Mouse (Mus musculus) splenic B cell, adult 2 months (primary cell): ENCODE data around the gene Nfkbil1.

Experiments
- DNase-seq: peaks from one replicate; pipeline ENCODE4 v3.0.0-alpha.2; 2011; ENCODE audit warnings: low read depth, low spot score
- H3K27me3 ChIP-seq: 2 replicates; pipeline ENCODE4 v1.6.1; 2012; ENCODE audit warnings: mild to moderate bottlenecking, low read length, moderate library complexity, mixed read lengths; ENCODE audit not compliant: control insufficient read depth, poor library complexity, insufficient read depth, severe bottlenecking
- H3K36me3 ChIP-seq: 2 replicates; pipeline ENCODE4 v1.6.1; 2012; ENCODE audit warnings: mild to moderate bottlenecking, low read length, moderate library complexity, mixed read lengths; ENCODE audit not compliant: control insufficient read depth, poor library complexity, insufficient read depth, severe bottlenecking

The Nfkbil1 gene

GRCm38 (mm10) chr17:35258492-35259478 lies 23.2 kb upstream of the Nfkbil1 start:
- peak; percentile 96 for DNase-seq
- no peaks in the 10 kb centered on the region for H3K27me3 ChIP-seq
- H3K36me3 ChIP-seq = peaks cover 5% of the 10 kb centered on the region

GRCm38 (mm10) chr17:35257824-35258491 lies 22.4 kb upstream of the Nfkbil1 start:
- Histone ChIP-seq H3K36me3 (peaks cover 6% of the 10 kb centered on the region), H3K27me3 (no peaks in the 10 kb centered on the region)
- DNase-seq = peak; percentile 96

GRCm38 (mm10) chr17:35257378-35257777 lies 21.8 kb upstream of the Nfkbil1 start:
- no peak for DNase-seq
- Histone ChIP-seq H3K27me3 (no peaks in the 10 kb centered on the region), H3K36me3 (peaks cover 11% of the 10 kb centered on the region)

- Histone ChIP-seq H3K27me3 (no peaks in the 10 kb centered on the region), H3K36me3 (peaks cover 14% of the 10 kb centered on the region)
- DNase-seq = no peak
Measured at GRCm38 (mm10) chr17:35255704-35256103, 20.1 kb upstream of the Nfkbil1 start.

- DNase-seq = no peak
- Histone ChIP-seq H3K27me3 (no peaks in the 10 kb centered on the region), H3K36me3 (peaks cover 17% of the 10 kb centered on the region)
Measured at GRCm38 (mm10) chr17:35255301-35255700, 19.7 kb upstream of the Nfkbil1 start.

GRCm38 (mm10) chr17:35254241-35255098 lies 18.9 kb upstream of the Nfkbil1 start:
- H3K36me3 ChIP-seq = peaks cover 21% of the 10 kb centered on the region
- DNase-seq = peak; percentile 82
- H3K27me3 ChIP-seq = no peaks in the 10 kb centered on the region

- Histone ChIP-seq H3K27me3 (no peaks in the 10 kb centered on the region), H3K36me3 (peaks cover 28% of the 10 kb centered on the region)
- DNase-seq = no peak
Measured at GRCm38 (mm10) chr17:35253293-35254093, 17.9 kb upstream of the Nfkbil1 start.

GRCm38 (mm10) chr17:35252619-35253292 lies 17.2 kb upstream of the Nfkbil1 start:
- DNase-seq = no peak
- H3K36me3 ChIP-seq = peaks cover 31% of the 10 kb centered on the region
- no peaks in the 10 kb centered on the region for H3K27me3 ChIP-seq

GRCm38 (mm10) chr17:35251981-35252380 lies 16.4 kb upstream of the Nfkbil1 start:
- no peak for DNase-seq
- Histone ChIP-seq H3K27me3 (no peaks in the 10 kb centered on the region), H3K36me3 (peaks cover 35% of the 10 kb centered on the region)

GRCm38 (mm10) chr17:35251162-35251719 lies 15.6 kb upstream of the Nfkbil1 start:
- Histone ChIP-seq H3K27me3 (no peaks in the 10 kb centered on the region), H3K36me3 (peaks cover 37% of the 10 kb centered on the region)
- no peak for DNase-seq

- no peak for DNase-seq
- peaks cover 37% of the 10 kb centered on the region for H3K36me3 ChIP-seq
- H3K27me3 ChIP-seq = no peaks in the 10 kb centered on the region
Measured at GRCm38 (mm10) chr17:35250348-35251120, 14.9 kb upstream of the Nfkbil1 start.

GRCm38 (mm10) chr17:35249451-35250197 lies 14.0 kb upstream of the Nfkbil1 start:
- Histone ChIP-seq H3K36me3 (peaks cover 44% of the 10 kb centered on the region), H3K27me3 (no peaks in the 10 kb centered on the region)
- no peak for DNase-seq
